Mouse (Mus musculus) limb, embryonic 11.5 days (tissue): ENCODE measurements at regions not wholly inside any gene's neighbourhood (a gene's known extent, or its start where the extent isn't known, plus 50 kb on each side); places are given as distances from the start of the nearest gene placed in this dataset.

ENCODE experiments used
- ATAC-seq: fragments of 200-750 bp; cut with Nextera tagmentation; 2 replicates; pipeline ENCODE4 v1.8.0; 2017; ENCODE audit warnings: low read depth; ENCODE audit not compliant: insufficient number of reproducible peaks, low FRiP score, low TSS enrichment
- DNase-seq: peaks from one replicate; pipeline ENCODE4 v3.0.0-alpha.2; 2015; ENCODE audit warnings: low spot score
- H3K27ac ChIP-seq: fragments of 300-500 bp; sonication (generic); replicated peaks from 2 replicates; pipeline ENCODE4 v1.5.1; 2014; ENCODE audit warnings: low read depth, mild to moderate bottlenecking, low read length
- H3K27me3 ChIP-seq: fragments of 300-500 bp; sonication (generic); 2 replicates; pipeline ENCODE4 v1.6.1; 2014; ENCODE audit warnings: mild to moderate bottlenecking, low read length, mixed read lengths; ENCODE audit not compliant: control insufficient read depth, insufficient read depth
- H3K36me3 ChIP-seq: fragments of 300-500 bp; sonication (generic); 2 replicates; pipeline ENCODE4 v1.6.1; 2014; ENCODE audit warnings: mild to moderate bottlenecking, low read length, moderate library complexity, mixed read lengths; ENCODE audit not compliant: control insufficient read depth, insufficient read depth
- H3K4me1 ChIP-seq: fragments of 300-500 bp; sonication (generic); 2 replicates; pipeline ENCODE4 v1.6.1; 2014; ENCODE audit warnings: low read length, mixed read lengths; ENCODE audit not compliant: control insufficient read depth, insufficient read depth
- H3K4me2 ChIP-seq: fragments of 300-500 bp; sonication (generic); 2 replicates; pipeline ENCODE4 v1.6.1; 2014; ENCODE audit warnings: low read depth, mild to moderate bottlenecking, moderate library complexity; ENCODE audit not compliant: severe bottlenecking
- H3K4me3 ChIP-seq: fragments of 300-500 bp; sonication (generic); 2 replicates; pipeline ENCODE4 v1.5.1; 2014; ENCODE audit warnings: low read depth, low read length
- H3K9ac ChIP-seq: fragments of 300-500 bp; sonication (generic); 2 replicates; pipeline ENCODE4 v1.6.1; 2014; ENCODE audit warnings: mild to moderate bottlenecking, low read length
- H3K9me3 ChIP-seq: fragments of 300-500 bp; sonication (generic); 2 replicates; pipeline ENCODE4 v1.6.1; 2016; ENCODE audit warnings: low read length; ENCODE audit not compliant: control insufficient read depth
- WGBS: fragments of 180-500 bp; shearing (Covaris S2); extraction: QIAGEN DNeasy Blood & Tissue Kit; methylation state at CpG from one replicate; pipeline ENCODE4 v1.1.7; 2014; 5-methylcytosine and 5-hydroxymethylcytosine counted together

- Histone ChIP-seq H3K27me3 (no peaks in the 10 kb centered on the region), H3K36me3 (no peaks in the 10 kb centered on the region), H3K4me1 (no peaks in the 10 kb centered on the region), H3K9me3 (no peaks in the 10 kb centered on the region; the same call in 1 of the 2 replicates), H3K9ac (no peak overlapping the region), H3K4me2 (no peak overlapping the region), H3K4me3 (no peak overlapping the region), H3K27ac (no peak overlapping the region)
- ATAC-seq (no peak), DNase-seq (no peak)
- 87% methylated on average over 4 of the region's 4 CpGs for WGBS
Measured at GRCm38 (mm10) chr9:74671356-74671952, 190.3 kb upstream of the Onecut1 start.

GRCm38 (mm10) chr9:74672261-74672660 lies 189.5 kb upstream of the Onecut1 start:
- no peak overlapping the region for H3K4me3 ChIP-seq
- no peaks in the 10 kb centered on the region for H3K4me1 ChIP-seq
- no peaks in the 10 kb centered on the region for H3K27me3 ChIP-seq
- 91% methylated on average over 7 of the region's 7 CpGs for WGBS
- ATAC-seq (no peak), DNase-seq (no peak)
- no peak overlapping the region for H3K27ac ChIP-seq
- no peaks in the 10 kb centered on the region; the same call in 1 of the 2 replicates for H3K9me3 ChIP-seq
- H3K9ac ChIP-seq: no peak overlapping the region
- no peak overlapping the region for H3K4me2 ChIP-seq
- no peaks in the 10 kb centered on the region for H3K36me3 ChIP-seq

GRCm38 (mm10) chr9:74698229-74698628 lies 163.5 kb upstream of the Onecut1 start:
- H3K4me1 ChIP-seq: no peaks in the 10 kb centered on the region
- no peaks in the 10 kb centered on the region for H3K27me3 ChIP-seq
- WGBS: 76% methylated on average over 8 of the region's 8 CpGs
- H3K36me3 ChIP-seq: no peaks in the 10 kb centered on the region
- no peak overlapping the region for H3K4me3 ChIP-seq
- no peaks in the 10 kb centered on the region for H3K9me3 ChIP-seq
- no peak overlapping the region for H3K4me2 ChIP-seq
- DNase-seq (no peak), ATAC-seq (no peak)
- no peak overlapping the region for H3K27ac ChIP-seq
- H3K9ac ChIP-seq: no peak overlapping the region

GRCm38 (mm10) chr9:74705698-74706097 lies 156.0 kb upstream of the Onecut1 start:
- ATAC-seq (no peak), DNase-seq (no peak)
- 40% methylated on average over 4 of the region's 4 CpGs for WGBS
- H3K4me3 ChIP-seq: no peak overlapping the region
- no peaks in the 10 kb centered on the region for H3K9me3 ChIP-seq
- no peak overlapping the region for H3K4me2 ChIP-seq
- no peak overlapping the region for H3K27ac ChIP-seq
- H3K36me3 ChIP-seq: no peaks in the 10 kb centered on the region
- H3K4me1 ChIP-seq: no peaks in the 10 kb centered on the region
- H3K27me3 ChIP-seq: no peaks in the 10 kb centered on the region
- H3K9ac ChIP-seq: no peak overlapping the region

- Histone ChIP-seq H3K4me3 (no peak overlapping the region), H3K27me3 (no peaks in the 10 kb centered on the region), H3K4me1 (no peaks in the 10 kb centered on the region), H3K36me3 (no peaks in the 10 kb centered on the region), H3K27ac (no peak overlapping the region), H3K4me2 (no peak overlapping the region), H3K9me3 (no peaks in the 10 kb centered on the region), H3K9ac (no peak overlapping the region)
- WGBS: 79% methylated on average over 1 of the region's 1 CpGs
- DNase-seq (no peak), ATAC-seq (no peak)
Measured at GRCm38 (mm10) chr9:74707608-74708007, 154.1 kb upstream of the Onecut1 start.

- H3K4me2 ChIP-seq: no peak overlapping the region
- DNase-seq: no peak
- H3K4me1 ChIP-seq: no peaks in the 10 kb centered on the region
- H3K27ac ChIP-seq: no peak overlapping the region
- no peaks in the 10 kb centered on the region for H3K9me3 ChIP-seq
- no peak overlapping the region for H3K4me3 ChIP-seq
- no peak overlapping the region for H3K9ac ChIP-seq
- H3K36me3 ChIP-seq: no peaks in the 10 kb centered on the region
- no peak for ATAC-seq
- 86% methylated on average over 10 of the region's 10 CpGs for WGBS
- H3K27me3 ChIP-seq: no peaks in the 10 kb centered on the region
Measured at GRCm38 (mm10) chr9:74711698-74712097, 150.0 kb upstream of the Onecut1 start.

- H3K27ac ChIP-seq: no peak overlapping the region
- no peaks in the 10 kb centered on the region; the same call in 1 of the 2 replicates for H3K9me3 ChIP-seq
- no peaks in the 10 kb centered on the region for H3K27me3 ChIP-seq
- DNase-seq: no peak
- H3K4me3 ChIP-seq: no peak overlapping the region
- no peak overlapping the region for H3K9ac ChIP-seq
- no peaks in the 10 kb centered on the region for H3K4me1 ChIP-seq
- 93% methylated on average over 5 of the region's 5 CpGs for WGBS
- no peak overlapping the region for H3K4me2 ChIP-seq
- ATAC-seq: no peak
- no peaks in the 10 kb centered on the region for H3K36me3 ChIP-seq
Measured at GRCm38 (mm10) chr9:74732451-74732850, 129.3 kb upstream of the Onecut1 start.

- H3K4me2 ChIP-seq: no peak overlapping the region
- 88% methylated on average over 2 of the region's 2 CpGs for WGBS
- no peaks in the 10 kb centered on the region for H3K27me3 ChIP-seq
Measured at GRCm38 (mm10) chr9:74741949-74742348, 119.8 kb upstream of the Onecut1 start.

GRCm38 (mm10) chr9:74747886-74748285 lies 113.8 kb upstream of the Onecut1 start:
- H3K27me3 ChIP-seq: no peaks in the 10 kb centered on the region
- no peak overlapping the region for H3K9ac ChIP-seq
- H3K4me1 ChIP-seq: no peaks in the 10 kb centered on the region
- no peak overlapping the region for H3K4me2 ChIP-seq
- H3K27ac ChIP-seq: no peak overlapping the region
- H3K36me3 ChIP-seq: no peaks in the 10 kb centered on the region
- H3K4me3 ChIP-seq: no peak overlapping the region
- DNase-seq (no peak), ATAC-seq (no peak)
- no peaks in the 10 kb centered on the region for H3K9me3 ChIP-seq
- WGBS: 83% methylated on average over 7 of the region's 7 CpGs

More at GRCm38 (mm10) chr9:74741949-74742348, 119.8 kb upstream of the Onecut1 start:
- Histone ChIP-seq H3K36me3 (no peaks in the 10 kb centered on the region), H3K9ac (no peak overlapping the region), H3K4me1 (no peaks in the 10 kb centered on the region), H3K27ac (no peak overlapping the region), H3K4me3 (no peak overlapping the region), H3K9me3 (no peaks in the 10 kb centered on the region)
- ATAC-seq: no peak
- DNase-seq: no peak
